Mouse (Mus musculus) CD4-positive helper T cell, adult 2 months (primary cell): Measurements from ENCODE around the gene Sfxn4.
"Not testable (repeated sequence)": the region's sequence is repeated elsewhere in the genome, so short reads cannot be mapped to it uniquely, and the experiment has no call there.

Source experiments
- DNase-seq: peaks from one replicate; pipeline ENCODE4 v3.0.0-alpha.2; 2012; ENCODE audit warnings: low read depth, missing footprints, low spot score

Sfxn4 gene

DNA sequence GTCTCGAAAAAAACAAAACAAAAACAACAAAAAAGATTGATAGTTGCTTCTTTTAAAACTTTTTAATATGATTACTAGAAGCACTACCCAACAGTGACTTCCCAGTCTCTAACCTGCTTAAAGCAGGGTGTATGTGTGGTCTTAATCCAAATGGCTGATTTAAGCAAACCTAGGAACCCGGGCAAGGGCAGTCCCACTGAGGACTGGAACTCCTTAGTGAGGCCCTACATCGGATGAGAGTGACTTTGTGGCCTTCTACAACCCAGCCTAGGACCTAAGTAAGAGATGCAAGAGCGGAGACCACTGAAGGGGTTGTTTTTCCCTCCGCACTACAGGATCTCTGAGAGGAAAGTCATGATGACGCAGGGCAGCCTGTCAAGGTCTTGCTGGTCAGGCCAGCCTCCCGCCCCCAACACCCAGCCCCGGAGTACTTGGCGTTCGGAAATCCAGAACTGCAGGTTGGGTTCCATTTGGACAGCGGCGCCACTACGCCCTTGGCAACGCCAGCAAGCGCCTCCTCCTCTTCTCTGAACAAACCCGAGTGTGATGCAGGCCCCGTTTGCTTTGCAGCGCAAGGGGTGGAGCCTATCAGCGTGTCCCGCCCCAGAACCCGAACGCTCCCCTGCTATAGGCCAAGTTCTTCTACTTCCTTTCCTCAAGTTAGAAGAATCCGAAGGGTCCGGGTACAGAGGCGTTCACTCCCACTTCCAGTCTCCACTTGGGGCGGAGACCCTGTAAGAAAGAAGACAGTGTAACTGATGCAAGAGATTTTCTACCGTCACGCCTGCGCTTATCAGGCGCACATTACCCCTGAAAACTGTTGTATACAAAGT, at the start of gene Sfxn4:
Gene Sfxn4 (minus strand): TSS at position 612 of the 833 bp plus-strand sequence.
- peak; percentile 93 for DNase-seq

GRCm38 (mm10) chr19:60910304-60910703, 49.0 kb upstream of the Sfxn4 start:
- DNase-seq, result no peak

DNA sequence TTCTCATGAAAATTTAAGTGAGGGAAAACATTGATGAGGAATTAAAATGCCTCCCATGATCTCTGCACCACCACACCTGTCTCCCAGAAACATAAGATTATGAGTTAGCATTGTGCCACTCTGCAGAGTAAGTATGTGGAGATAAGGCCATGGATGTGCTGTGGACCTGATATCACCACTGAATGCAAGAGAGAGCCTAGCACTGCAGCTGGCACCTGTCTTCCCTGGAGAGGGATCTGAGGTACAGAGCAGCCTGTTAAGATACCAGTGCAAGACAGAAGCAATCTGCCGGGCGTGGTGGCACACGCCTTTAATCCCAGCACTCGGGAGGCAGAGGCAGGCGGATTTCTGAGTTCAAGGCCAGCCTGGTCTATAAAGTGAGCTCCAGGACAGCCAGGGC, 44.2 kb upstream of the Sfxn4 start:
- DNase-seq, result no peak

DNA sequence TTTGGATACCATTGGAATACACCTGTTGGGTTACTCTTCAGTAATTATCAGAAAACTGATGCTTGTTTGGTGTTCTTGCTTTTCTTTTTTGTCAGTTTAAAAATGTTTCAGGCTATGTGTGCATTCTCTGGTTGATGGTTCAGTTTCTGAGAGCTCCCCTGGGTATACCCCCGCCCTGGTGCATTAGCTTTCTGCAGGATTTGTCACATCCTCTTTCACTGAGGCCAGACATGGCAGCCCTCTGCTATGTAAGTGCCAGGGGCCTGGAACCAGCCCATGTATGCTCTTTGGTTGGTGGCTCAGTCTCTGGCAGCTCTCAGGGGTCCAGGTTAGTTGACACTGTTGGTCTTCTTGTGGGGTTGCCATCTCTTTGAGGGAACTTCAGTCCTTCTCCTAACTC, 42.7 kb upstream of the Sfxn4 start:
- no peak for DNase-seq

- DNase-seq, result no peak
Measured at GRCm38 (mm10) chr19:60903139-60903538, 41.9 kb upstream of the Sfxn4 start.

GRCm38 (mm10) chr19:60895251-60895880, 34.1 kb upstream of the Sfxn4 start:
- DNase-seq, result peak; percentile 43

DNA sequence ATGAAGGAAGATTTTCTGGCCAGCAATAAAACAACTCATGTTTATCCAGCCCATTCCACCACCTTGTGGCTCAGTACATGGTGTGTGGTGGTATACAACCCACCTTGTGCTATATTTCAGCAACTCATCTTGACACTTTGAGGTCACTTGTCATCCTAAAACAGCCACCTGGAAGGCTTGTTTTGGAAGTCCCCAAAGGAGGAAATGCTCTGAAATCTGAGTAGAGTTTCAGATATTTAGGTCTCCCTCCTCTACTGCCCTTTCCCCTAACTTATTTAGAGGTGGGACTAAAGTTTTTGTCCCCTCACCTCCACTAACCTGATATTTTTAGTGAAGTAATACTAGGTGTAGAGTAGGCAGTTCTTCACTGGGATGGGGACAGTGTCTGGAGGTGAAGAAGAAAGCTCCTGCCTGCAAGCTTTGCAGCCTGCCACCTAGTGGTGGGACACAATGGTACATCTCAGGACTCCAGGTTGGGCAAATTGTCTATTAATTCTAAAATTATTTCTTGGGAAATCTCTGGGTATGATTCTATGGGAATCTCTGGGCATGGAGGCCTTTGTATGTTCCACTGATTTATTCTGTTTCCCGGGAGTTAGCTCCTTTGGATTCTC, 30.8 kb upstream of the Sfxn4 start:
- peak; percentile 76 for DNase-seq

DNA sequence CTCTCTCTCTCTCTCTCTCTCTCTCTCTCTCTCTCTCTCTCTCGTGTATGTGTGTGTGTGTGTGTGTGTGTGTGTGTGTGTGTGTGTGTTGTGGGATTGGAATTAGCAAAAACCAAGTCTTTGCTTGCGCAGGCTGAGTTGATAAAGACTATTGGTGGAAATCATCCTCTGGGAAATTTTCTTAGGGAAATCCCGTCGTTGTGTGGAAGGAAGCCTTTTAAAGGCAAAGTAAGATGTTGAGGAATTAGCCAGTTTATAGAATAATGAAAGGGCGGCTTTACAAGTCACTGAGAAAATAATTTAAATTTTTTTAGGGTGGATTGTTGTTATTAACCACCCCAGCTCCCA, 29.8 kb upstream of the Sfxn4 start:
- DNase-seq, result peak; percentile 22

GRCm38 (mm10) chr19:60890391-60891122, 29.3 kb upstream of the Sfxn4 start:
- no peak for DNase-seq

DNA sequence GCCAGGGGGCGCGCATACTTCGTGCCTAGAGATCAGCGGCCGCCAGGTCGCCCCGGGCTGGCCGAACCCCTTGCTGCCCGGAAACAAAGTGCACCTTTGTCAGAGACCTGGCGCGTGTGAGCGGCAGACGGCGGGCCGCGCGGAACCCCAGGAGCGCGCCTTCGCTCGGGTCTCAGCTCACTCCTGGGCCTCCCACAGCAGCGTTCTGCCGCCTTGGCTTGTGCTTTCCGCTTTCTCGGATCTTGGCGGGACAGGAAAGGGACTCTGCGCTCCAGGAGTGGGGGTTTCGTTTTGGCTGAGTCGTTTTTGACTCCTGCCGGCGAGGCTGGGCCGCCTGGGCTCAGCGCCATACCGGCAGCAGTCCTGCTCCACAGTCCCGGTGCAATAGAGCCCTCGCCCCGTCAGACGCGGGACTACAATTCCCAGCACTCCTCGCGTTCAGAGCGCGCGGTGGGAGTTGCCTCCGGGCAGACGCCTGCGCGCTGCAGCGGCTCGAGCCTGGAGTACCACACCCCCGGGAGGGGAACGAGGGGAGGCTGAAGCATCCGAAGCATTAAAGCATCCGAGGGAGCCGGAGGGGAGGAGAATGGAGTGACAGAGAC, 28.5 kb upstream of the Sfxn4 start, which contains the start of gene Grk5:
Gene Grk5 (plus strand): TSS at position 36 of the 602 bp plus-strand sequence.
- DNase-seq, result peak; percentile 96

- peak; percentile 31 for DNase-seq
Measured at GRCm38 (mm10) chr19:60889101-60889713, 27.9 kb upstream of the Sfxn4 start.

DNA sequence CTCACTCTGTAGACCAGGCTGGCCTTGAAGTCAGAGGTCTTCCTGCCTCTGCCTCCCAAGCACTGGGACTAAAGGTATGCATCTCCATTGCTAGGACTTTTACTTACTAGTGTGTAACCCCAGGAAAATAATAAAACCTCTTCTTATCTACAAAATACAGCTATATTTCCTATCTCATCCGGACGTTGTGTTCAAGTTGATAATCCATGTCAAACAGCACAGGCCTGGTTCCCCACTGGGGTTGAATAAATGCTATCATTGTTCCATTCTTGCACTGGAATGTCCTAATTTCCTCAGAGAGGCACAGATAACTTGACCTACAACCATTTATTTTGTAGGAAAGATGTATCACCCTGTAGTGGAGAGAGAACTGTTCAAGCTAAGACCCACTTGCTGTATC, 26.4 kb upstream of the Sfxn4 start:
- no peak for DNase-seq

DNA sequence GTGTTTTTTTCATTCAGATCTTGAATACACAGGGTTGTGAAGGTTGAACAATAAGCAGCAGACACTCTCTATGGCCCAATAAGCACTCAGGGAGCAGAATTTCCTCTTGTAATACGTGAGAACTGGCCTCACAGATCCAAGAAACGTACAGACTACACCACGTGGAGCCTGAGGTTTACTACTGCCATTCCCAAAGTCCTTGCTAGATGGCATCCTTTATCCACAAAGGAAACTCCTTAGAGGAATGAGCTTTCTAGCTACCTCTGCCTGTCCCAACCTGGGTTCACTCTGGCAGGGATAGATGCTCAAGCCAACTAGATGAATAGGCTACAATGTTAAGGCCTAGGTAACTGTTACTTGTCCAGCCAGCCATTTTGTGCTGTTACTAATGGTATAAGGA, 21.9 kb upstream of the Sfxn4 start:
- no peak for DNase-seq

DNA sequence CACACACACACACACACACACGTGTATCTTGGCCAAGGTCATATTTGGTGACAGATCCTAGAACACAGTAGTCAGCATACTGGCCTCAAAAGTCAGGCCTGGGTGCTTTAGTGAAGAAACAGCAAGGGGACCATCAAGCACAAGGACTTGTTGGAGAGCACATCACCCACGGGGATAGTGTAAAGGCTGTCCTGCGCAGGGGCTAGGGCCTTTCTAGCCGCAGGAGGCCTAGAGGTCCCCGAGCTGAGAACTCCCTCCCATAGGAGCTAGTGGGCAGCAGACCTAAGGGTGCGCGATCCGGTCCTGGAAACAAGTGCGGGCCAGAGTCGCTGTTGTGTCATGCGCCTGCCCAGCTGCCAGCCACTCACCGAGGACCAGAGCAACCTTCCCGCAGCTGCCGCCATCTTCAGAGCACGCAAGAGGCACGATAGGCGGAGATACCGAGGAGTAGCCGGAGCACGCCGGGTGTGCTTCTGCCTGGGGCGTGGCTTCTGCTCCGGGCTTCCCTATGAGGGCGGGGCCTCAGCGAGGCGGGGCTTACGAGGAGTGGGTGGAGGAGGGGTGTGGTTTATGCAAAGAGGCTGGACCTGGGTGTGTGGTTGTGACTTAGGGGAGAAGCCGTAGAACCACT, 12.9 kb upstream of the Sfxn4 start, which contains the start of gene Prdx3:
Gene Prdx3 (minus strand): TSS at position 493 of the 631 bp plus-strand sequence.
- DNase-seq, result peak; percentile 96

DNA sequence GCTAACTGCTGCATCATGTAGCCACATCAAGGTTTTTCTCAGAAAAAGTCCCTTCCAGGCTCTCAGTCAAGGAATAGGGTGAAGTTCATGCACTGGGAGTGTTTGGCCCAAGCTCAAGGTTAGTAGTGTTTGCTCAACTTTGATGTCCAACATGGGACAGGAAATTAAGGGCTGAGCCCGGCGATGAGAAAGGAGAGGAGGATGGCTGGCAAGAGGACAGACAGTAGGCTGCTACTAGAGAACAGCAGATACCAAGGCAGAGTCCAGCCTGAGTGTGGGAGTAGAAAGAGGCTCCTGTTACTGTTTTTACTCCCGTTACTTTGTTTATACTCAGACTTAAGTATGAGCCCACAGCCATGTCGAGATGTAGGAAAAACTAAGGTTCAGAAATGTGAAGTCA, 12.2 kb upstream of the Sfxn4 start:
- no peak for DNase-seq

- no peak for DNase-seq
Measured at GRCm38 (mm10) chr19:60872272-60872671, 11.0 kb upstream of the Sfxn4 start.

- no peak for DNase-seq
Measured at GRCm38 (mm10) chr19:60871366-60871765, 10.1 kb upstream of the Sfxn4 start.

GRCm38 (mm10) chr19:60870489-60870888, 9.2 kb upstream of the Sfxn4 start:
- peak; percentile 24 for DNase-seq

DNA sequence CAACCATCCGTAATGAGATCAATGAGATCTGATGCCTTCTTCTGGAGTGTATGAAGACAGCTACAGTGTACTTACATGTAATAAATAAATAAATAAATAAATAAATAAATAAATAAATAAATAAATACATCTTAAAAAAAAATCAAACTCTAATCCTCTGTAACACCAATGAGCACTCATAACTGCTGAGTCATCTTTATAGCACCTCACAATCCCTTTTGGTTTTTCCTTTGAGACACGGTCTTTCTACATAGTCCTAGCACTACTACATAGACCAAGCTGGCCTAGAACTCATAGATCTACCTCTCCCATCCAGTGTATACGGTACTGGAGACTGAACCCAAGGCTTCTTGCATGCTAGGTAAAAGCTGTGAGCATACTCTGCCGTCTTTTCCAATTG, 4.9 kb upstream of the Sfxn4 start:
- DNase-seq, result not testable (repeated sequence)

DNA sequence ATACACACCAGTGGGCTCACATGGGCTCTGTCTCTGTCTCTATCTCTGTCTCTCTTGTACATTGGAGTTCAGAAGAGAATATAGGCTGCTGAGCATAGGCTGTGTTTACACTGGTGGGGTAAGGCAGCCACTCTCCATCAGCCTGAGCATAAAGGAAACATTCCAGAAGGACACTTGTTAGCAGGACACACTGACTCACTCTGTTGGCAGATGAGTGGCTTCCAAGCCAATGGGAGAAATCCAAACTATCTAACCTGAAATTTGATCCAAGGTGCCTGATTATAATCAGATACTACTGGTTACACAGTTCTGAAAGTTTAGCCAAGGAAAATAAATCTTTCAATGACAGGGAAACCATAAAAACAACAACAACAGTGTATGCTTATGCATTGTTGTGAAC, 15.5 kb downstream of the Sfxn4 start:
- no peak for DNase-seq

- DNase-seq, result no peak
Measured at GRCm38 (mm10) chr19:60843324-60843723, 18.0 kb downstream of the Sfxn4 start.
